Mouse (Mus musculus) c-Kit-positive CD71-negative TER-119-negative erythroid progenitor cells, embryonic 14.5 days (primary cell): ENCODE measurements around the gene Lrwd1.
"Not testable (repeated sequence)": the region's sequence is repeated elsewhere in the genome, so short reads cannot be mapped to it uniquely, and the experiment has no call there.

Experiments used
- DNase-seq: peaks from one replicate; pipeline ENCODE4 v3.0.0-alpha.2; 2013; ENCODE audit warnings: low read depth

The Lrwd1 gene

GRCm38 (mm10) chr5:136147704-136148103 is 11.8 kb upstream of the Lrwd1 start:
- no peak for DNase-seq

- DNase-seq: no peak
Observed at GRCm38 (mm10) chr5:136146936-136147335, 11.1 kb upstream of the Lrwd1 start.

GRCm38 (mm10) chr5:136144606-136145430 is 8.9 kb upstream of the Lrwd1 start:
- no peak for DNase-seq

GRCm38 (mm10) chr5:136143161-136143755 is 7.4 kb upstream of the Lrwd1 start:
- no peak for DNase-seq

- DNase-seq: no peak
Observed at GRCm38 (mm10) chr5:136142746-136143145, 6.9 kb upstream of the Lrwd1 start.

GRCm38 (mm10) chr5:136140057-136140482 is 4.2 kb upstream of the Lrwd1 start:
- no peak for DNase-seq

GRCm38 (mm10) chr5:136139393-136139792 is 3.5 kb upstream of the Lrwd1 start:
- no peak for DNase-seq

GRCm38 (mm10) chr5:136137658-136138274 is 1.9 kb upstream of the Lrwd1 start:
- DNase-seq: peak; percentile 81

- no peak for DNase-seq
Observed at GRCm38 (mm10) chr5:136136292-136136990, 567 bp upstream of the Lrwd1 start.

GRCm38 (mm10) chr5:136122165-136122564 is 13.7 kb downstream of the Lrwd1 start:
- DNase-seq: no peak

- no peak for DNase-seq
Observed at GRCm38 (mm10) chr5:136116784-136117112, 19.1 kb downstream of the Lrwd1 start.

GRCm38 (mm10) chr5:136115891-136116783 is 19.7 kb downstream of the Lrwd1 start, which contains the start of gene Polr2j:
Polr2j (plus strand) TSS chr5:136116631.
- peak; percentile 97 for DNase-seq

- DNase-seq: not testable (repeated sequence)
Observed at GRCm38 (mm10) chr5:136113546-136113945, 22.3 kb downstream of the Lrwd1 start.

- no peak for DNase-seq
Observed at GRCm38 (mm10) chr5:136109042-136109441, 26.8 kb downstream of the Lrwd1 start.

- DNase-seq: no peak
Observed at GRCm38 (mm10) chr5:136108486-136108885, 27.4 kb downstream of the Lrwd1 start.

- DNase-seq: no peak
Observed at GRCm38 (mm10) chr5:136104511-136104910, 31.4 kb downstream of the Lrwd1 start.

GRCm38 (mm10) chr5:136102099-136102820 is 33.6 kb downstream of the Lrwd1 start:
- no peak for DNase-seq

- DNase-seq: no peak
Observed at GRCm38 (mm10) chr5:136098536-136098935, 37.3 kb downstream of the Lrwd1 start.

GRCm38 (mm10) chr5:136095089-136095488 is 40.8 kb downstream of the Lrwd1 start:
- no peak for DNase-seq

- no peak for DNase-seq
Observed at GRCm38 (mm10) chr5:136094249-136095010, 41.4 kb downstream of the Lrwd1 start.
